Mouse (Mus musculus) brain, adult 2 months (tissue): ENCODE results near the gene Zeb2.

Source experiments
- DNase-seq: peaks from one replicate; pipeline ENCODE4 v3.0.0; 2011; ENCODE audit warnings: low read depth, low spot score

The Zeb2 gene

DNA sequence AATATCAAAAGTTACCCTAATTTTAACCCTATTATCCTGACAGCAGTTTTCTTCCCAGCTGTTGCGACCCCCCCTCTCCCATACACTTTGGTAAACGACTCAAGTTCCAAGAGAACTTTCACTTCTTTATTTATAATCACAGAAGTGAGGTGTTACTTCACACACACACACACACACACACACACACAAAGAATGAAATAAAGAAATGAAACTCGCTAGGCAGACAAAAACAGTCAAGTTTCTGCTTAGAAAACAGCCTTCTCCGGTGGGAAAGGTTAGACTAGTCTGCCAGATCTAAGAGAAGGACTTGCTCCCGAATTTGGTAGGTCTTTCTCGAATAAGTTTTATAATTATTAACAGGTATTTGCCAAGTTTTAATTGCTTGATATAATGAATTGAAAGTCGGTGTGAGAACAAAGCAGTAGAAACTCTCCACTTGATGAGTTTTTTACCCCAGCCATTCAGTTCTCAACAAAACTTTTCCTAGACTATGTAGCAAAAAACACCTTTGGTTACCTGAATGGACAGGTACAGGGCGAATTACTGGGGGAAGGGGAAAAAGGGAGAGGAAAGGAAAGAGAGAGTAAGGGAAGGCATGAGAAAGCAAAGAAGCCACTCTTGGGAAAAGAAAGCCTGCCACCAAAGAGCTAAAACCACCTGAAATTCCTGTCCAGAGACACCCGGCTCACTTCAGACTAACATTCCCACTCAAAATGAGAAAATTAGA, 5.0 kb downstream of the Zeb2 start:
- DNase-seq = peak; percentile 31

DNA sequence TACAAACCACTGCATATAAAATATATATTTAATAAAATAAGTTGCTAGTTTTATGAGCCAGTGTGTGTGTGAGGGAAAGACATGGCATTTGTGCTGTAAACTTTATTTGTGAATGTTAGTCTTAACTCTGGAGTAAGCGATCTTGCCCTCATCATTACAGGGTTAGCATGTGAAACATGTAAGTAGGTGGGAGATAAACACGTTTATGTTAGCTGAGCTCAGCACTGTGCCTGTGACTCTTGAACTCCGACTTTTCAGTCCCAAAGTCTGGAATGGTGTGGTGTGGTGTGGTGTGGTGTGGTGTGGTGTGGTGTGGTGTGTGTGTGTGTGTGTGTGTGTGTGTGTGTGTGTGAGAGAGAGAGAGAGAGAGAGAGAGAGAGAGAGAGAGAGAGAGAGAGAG, 5.6 kb downstream of the Zeb2 start:
- peak; percentile 49 for DNase-seq

DNA sequence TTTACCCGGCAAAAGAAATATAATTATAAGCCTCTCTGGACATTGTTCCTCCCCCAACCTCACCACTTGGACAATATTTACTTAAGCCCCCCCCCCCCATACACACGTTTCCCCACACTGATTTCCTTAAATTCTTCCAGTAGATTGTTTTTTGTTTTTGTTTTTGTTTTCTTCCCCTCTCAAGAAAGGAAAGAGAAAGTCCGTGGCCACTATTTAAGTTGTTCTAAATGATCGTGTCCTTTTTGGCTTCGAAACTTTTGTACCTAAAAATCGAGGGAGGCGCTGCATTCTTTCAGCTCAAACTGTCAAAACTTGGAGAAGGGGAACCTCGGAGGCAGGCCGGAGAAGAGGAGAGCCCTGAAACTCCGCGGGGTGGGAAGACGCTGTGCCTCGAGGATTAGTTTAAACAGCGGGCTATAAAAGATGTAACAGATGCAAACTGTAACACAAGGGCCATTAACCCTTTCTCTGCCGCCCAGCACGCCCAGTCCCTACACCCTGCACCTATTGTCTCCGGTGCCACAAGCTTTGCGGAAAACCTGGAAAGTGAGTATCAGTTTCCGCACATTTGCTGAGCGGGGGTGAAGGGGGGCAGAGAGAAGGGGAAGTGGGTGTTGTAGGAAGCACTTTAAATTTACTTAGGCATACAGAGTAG, 6.3 kb downstream of the Zeb2 start:
- DNase-seq = peak; percentile 54

DNA sequence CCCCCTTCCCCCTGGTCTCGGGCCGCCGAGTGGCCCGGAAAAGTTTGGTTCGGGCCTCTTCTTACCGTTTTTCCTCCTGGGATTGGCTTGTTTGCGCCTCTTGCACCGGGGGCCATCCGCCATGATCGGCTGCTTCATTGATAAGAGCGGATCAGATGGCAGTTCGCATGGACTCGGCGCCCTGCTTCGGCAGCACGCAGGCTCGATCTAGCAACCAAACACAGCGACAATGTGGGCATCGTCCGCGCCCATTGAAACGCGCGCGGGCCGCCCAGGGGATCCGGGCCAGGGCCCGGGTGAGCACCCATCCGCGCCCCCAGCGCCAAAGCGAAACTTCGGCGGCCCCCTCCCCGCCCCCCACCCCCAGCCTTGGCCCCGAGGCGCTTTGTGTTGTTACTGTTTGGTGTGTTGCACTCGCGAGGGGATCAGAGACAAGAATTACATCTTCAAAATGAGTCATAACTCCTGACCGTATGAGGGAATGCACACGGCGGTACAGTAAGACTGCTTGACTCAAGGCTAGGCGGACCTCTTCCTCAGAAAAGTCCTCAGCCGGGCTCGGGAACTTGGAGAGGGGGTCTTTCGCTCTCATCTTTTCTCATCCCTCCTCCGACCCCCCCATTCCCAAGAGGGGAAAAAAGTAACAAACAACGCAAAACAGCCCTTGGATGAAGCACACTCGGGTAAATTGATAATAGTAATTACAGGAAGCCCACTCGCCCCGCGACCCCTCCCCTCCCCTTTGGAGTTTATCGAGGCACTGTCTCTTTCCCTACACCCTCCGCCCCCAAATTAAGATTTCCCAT, 7.0 kb downstream of the Zeb2 start:
- DNase-seq = no peak

DNA sequence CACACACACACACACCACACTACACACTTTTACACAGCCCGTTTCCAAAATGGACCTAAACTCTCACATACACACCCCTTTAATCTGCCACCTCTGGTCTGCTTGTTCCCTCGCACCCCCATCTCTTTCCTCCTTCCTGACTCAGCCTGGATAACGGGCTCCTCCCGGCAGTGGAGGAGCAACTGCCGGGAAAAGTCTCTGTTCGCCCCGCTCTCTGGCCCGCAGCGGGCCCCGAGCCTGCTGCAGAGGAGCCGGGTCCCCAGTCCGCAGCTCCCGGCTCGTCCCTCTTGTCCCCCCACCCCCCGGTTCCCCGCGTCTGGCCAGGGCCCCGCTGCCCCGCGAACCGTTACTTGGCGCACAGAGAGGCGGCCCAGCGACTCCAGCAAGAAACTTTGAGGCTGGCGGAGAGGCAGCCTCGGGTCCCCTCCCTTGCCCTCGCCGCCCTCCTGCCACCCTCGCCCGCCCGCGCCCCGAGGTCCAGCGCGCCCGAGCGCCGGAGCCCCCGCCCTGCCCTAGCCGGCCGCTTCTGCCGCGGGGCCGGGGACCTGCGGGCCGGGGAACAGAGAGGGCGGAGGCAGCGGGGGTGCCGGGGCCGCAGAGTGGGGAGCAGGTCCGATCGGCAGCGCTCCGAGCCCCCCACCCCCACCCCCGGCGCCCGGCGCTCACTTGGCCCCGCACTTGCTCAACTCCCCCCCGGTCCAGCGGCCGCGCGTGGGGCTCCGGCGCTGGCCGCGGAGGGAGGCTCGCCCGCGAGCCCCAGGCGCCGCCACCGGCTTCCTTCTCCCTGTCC, 7.8 kb downstream of the Zeb2 start:
- DNase-seq = no peak

DNA sequence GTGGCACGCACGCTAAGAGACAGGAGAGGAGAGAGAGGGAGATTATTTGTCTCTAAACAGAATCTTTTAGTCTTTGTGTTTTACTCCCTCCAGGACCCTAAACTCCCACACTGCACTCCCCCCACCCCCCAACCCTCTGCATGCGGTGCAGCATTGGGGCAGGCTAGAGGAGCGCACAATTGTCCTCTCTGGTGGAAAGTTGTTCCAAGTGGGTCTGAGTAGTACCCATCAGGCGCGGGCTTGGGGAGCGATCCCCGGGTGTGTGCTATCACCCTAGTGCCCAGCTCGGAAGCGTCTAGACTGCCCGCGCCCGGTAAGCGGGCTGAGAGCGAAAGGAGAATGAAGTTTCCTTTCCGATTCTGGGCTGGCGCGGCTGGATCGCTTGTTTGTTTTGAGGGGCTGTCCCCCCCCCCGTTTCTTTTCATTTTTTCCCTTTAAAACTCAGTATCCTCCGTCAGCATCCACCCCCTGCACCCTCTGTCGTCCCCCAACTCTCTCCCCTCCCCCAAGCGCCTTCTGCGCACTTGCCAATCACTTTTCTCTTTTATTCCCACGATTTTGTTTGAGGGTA, 8.6 kb downstream of the Zeb2 start:
- DNase-seq = peak; percentile 57

DNA sequence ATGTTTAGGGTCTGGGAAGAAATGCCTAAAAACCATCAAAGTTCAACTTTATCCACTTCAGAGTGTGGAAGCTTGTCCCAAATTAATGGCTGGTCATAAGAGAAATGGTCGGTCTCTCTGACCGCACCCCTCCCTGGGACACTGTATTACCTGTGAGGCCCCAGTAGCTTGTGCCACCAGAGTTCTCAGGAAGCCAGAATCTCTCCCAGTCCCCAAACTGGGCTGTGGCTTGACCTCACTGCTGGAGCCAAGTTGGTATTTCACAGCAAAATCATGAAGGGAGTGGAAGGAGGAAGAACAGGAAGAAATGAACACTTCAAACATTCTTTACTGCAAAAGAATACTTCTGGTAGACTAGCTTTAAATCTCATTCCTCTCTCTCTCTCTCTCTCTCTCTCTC, 9.6 kb downstream of the Zeb2 start:
- DNase-seq = no peak

DNA sequence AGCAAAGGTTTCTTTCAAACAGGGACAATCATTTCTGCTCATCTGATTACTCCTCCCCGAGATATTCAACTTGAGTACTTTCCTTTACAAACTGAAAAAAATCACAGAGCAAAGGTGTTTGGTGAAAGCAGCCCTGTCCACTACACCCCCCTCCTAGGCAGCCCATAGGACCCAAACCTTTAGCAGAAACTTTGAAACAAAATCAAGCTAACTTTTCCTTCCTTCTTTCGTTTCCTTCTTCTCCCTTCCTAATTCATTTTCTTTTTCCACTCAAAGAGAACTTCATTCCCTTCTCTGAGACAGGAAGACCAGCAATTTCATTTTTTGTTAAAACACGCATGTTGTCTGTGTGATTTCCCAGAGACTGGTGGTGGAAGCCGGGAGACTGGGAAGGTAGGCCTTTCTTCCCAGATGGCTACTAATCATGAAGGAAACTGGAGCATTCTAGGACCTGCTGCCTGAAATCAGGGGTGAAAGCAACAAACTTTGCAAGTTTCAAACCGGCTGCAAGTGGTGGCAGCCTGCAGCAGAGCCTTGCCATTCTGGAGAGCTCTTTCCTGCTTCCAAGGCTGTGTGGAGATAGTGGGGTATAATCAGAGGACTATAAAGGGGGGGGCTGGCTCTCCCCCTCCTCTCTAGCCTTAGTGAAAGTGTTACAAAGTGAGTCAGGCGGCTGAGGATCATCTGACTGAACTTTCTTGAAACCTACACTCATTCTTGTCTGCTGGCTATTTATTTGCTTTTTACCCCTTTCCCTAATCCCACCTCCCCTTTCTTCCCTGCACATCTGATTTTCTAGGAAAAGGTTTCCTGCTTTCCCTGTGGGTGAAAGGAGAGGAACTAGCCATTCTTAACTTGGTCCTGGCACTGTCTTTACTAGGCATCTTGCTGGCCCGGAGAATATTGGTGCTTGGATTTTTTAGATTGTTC, 11.0 kb downstream of the Zeb2 start:
- DNase-seq = no peak

DNA sequence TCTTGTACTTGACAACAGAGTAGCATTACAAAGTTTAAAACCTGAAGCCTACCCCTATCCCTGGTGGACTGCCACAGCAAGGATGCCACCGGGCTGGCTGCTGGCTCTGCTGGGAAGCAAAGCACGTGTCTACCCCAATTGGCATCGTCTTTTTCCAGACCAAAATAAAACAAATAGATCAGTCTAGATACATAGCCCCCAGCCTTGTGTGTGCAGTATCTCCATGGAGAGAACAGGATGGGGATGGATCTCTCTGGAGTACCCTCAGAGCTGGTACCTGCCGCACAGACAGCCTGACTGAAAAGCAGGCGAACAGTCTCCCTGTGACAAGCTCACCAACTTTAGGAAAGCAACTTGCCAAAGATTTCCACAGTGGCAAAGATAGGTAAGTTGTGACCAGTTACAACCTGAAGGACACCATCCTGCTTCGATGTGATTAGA, 11.9 kb downstream of the Zeb2 start:
- DNase-seq = no peak

DNA sequence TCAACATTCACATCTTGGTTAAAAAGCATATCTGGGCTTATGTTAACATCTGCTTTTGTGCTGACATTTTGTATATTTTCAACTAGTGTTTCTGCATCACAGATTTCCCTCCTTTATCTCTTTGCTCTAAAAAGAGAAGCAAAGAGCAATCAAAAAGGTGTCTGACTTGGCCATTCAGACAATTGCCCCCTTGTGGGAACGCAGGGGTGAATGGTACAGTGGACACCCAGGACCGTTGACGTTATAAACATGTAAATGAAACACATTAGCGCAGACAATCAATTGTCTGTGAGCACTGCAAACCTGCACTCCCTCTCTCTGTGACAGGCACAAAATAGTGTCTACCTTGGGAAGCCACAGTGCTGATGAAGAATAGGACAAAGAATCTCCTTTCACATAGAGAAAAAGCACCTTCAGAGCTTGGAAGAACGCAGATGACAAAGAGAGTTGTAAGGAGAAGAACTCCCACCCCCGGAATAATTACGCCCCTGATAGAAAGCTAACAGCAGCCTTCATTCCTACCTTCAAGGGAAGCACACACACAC, 12.6 kb downstream of the Zeb2 start:
- no peak for DNase-seq

DNA sequence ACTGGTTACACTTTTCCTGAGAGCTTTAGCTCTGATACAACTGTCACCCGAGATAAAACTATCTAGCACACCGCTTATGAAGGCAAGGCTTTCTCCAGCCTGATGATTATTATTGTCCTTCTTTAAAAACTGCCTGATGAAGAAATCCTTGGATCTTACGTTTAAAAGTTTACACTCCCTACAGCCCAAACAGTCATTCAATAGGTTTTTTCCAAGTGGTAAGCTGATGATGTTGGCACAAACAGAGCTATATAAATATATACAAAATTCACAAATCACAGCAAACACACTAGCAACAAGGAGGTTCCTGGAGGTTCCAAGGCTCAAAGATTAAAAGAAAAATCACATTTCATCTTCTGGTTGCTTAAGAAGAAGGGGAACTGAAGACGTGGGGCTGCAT, 13.1 kb downstream of the Zeb2 start:
- DNase-seq = no peak

DNA sequence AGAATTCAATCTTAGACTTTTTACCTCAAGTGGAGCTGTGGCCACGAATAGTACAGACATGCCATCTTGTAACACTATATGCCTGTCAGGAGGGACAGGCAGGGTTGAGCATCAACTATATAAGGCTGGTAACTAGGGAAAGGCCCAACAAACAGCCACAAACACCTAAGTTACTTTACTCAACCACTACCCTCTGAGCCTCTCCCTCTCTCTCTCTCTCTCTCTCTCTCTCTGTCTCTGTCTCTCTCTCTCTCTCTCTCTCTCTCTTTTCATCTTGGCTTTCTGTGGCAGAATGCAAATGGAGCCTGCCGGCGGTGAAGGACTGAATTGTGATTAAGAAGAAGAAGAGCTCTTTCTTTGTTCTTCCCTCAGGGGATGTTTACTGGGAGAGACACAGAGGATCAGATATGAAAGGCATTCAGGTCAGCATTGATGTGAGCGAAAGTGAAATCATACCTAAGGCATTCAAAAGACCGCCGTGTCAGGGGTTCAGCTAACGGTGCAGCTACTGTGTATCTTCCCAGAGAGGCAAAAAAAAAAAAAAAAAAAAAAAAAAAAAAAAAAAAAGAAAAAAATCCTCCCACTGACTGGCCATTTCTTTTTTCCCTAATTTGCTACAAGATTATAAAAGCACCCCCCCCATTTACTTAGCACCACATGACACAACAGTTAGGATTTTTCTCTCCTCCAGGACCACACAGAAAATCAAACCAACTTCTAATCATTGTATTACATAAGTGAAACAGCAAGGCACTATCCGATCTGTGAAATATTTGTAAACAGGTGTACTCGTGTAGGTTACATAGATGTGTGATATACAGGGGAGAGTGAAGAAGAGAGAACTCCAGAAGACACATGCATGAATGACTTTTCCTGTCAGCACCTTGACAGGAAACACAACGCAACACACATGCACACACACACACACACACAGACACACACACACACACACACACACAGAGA, 13.9 kb downstream of the Zeb2 start:
- no peak for DNase-seq

DNA sequence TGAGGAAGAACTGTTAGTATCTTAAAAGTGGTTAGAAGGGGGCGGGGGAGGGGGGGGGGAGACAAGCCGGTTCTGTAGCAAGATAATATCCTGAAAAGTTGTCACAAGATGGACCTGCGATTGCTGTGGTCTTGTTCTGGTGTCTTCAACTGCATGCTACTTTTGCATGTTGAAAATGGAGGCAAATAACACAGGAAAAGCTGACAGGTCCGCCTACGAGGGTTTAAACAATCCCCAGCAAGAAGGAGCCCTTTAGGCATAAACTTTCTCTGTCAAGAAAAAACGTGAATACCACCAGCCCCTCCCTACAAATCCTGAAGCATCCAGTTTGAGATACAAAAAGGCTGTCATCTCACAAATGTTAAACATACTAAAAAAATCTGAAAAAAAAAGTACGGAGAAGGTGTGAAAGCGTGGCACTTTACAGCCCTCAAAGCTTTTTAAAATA, 15.0 kb downstream of the Zeb2 start:
- peak; percentile 71 for DNase-seq

DNA sequence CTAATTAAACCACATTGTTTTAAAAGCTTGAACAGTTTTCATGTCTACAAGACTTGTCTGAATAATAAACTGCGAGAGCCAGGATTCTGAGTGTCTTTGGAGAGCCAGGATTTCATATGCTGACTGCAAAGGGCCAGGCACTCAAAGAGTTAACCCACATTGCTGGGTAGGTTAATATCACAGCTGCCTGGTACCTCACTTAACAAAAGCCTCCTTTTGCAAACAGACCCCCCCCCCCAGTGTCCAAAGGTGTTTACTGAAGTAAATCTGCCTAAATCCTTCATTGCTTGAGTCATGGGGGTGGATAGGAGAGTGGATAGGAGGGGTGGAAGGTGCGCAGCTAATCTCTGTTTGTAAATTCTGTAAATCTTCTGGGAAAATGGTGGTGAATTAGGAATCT, 15.6 kb downstream of the Zeb2 start:
- DNase-seq = no peak

DNA sequence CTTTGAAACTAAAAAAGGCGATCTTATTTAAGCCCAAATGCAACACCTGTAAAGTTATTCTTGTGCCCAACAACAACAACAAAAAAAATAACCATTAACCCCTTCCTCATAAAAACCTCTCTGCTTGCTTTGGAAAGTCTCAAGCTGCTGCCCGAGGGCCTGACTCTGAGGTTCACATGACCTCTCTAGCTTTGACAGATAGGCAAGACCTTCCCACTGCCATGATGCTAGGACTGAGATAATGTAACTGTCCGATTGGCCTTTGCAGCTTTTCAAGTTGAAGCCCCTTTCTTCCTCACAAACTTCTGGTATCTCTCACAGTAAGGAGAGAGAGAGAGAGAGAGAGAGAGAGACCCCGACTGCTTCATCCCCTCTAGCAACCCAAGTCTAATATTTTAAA, 16.2 kb downstream of the Zeb2 start:
- DNase-seq = no peak

DNA sequence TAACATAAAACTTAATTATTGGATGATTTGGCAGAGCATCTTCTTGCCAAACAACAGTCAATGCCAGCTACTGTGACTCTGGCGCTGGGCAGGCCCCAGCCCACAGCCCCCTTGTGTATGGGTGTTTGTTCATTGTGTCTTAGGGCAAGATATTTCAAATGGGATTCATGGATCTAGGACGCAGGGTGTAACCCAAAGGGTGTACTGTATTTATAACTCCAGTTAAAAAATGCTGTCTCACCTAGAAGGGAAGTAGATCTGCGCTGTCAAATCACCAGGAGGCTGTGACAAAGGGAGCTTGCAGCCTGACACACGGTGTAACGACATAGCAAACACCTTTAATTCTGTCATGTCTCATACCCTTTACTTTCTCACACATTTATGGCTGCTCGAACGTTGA, 16.6 kb downstream of the Zeb2 start:
- peak; percentile 63 for DNase-seq

DNA sequence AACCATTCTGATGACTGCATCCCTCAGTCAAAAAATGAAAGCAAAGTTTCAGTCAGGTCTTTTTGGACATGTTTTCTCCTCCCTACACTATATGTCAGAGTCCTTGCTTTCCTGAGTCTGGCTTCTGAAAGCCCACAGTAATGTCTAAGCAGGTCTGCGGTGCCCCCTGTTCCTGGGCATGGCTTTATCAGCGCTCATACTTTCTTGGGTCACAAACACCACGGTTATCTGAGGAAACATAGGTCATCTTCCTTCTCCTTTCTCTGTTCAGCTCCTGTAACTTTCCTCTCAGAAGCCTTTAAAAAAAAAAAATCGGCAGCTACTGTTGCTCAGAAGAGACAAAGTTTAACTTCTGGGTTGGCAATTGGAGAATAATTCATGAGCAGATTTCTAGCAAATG, 17.2 kb downstream of the Zeb2 start:
- DNase-seq = no peak

DNA sequence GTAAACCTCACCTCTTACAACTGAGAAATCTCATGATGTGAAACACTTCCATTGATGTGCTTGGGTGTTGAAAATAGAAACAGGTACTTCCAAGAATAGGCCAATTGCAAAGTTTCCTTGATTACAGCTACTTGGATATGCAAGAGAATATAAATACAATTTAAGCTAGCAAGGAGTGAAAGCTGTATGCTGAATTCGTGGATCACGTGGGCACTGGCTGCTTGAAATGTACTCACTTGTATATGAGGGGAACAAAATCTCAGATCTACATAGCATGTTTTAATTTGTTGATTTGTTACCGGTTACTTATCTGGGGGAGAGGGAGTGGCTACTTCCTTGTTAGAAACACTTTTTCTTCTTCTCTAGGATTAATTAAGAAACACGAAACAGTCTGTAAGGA, 18.1 kb downstream of the Zeb2 start:
- DNase-seq = no peak

DNA sequence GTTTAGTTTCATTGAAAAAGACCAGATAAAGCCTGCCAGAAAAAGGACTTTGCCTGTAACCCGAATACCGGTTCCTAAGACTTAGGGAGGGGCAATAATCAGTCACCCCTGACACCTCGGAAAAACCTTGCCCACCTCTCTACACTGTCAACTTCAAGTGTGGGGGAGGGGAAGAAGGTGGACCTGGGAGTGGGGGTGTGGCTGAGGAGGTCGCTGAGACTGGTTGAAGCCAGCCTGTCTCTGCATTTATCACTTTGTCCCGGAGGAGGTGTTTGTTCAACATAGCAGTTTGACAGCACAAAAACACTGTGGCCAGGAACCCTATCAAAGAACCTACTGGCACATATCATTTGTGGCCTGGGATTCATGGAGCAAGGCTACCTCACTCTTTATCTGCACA, 19.2 kb downstream of the Zeb2 start:
- DNase-seq = no peak
